Mouse (Mus musculus): ENCODE results near the gene Bbs9.
"Not testable (repeated sequence)": the region's sequence is repeated elsewhere in the genome, so short reads cannot be mapped to it uniquely, and the experiment has no call there.

Bbs9 gene

GRCm38 (mm10) chr9:22475424-22475868, at the start of gene Bbs9:
Bbs9 (plus strand) TSS chr9:22475715.
- DNase-seq (ENCODE audit: low read depth): peak; percentile 85

- DNase-seq (ENCODE audit: low read depth): no peak
Measured at GRCm38 (mm10) chr9:22428028-22428665, 47.4 kb upstream of the Bbs9 start.

DNA sequence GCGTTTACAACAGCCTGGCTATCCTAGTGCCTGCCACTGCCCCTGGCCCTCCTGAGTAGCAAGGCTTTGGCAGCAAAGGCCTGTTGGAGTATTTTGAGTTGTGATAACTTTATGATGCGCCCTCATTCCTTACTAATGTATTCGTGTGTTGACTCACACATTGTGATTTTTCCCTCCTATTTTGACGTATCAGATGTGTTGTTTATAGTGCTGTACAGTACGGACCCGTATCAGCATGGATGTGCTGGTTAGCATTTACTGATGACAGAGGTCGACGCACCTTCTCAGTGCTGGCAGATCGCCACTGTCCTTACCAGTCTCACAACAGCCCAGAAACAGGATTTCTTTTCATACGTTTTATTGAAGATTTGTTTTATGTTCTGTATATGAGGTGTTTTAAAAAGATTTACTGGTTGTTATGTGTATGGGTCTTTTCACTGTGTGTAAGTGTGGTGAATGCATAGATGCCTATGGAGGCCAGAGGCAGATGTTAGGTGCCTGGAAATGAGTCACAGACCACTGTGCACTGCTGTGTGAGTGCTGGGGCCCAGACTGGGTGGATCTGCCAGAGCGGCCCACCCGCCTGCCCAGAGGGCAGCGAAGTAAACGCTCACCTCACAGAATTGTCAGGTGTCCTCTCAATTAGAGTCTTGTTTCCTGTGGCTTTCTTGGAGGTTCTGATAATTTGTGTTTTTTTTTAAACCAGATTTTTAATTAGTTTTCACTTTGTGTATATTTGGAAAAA, 46.7 kb upstream of the Bbs9 start:
- no peak for DNase-seq (ENCODE audit: low read depth)

GRCm38 (mm10) chr9:22429533-22430241, 45.8 kb upstream of the Bbs9 start:
- DNase-seq (ENCODE audit: low read depth): no peak

GRCm38 (mm10) chr9:22430315-22430840, 45.1 kb upstream of the Bbs9 start:
- DNase-seq (ENCODE audit: low read depth): no peak

DNA sequence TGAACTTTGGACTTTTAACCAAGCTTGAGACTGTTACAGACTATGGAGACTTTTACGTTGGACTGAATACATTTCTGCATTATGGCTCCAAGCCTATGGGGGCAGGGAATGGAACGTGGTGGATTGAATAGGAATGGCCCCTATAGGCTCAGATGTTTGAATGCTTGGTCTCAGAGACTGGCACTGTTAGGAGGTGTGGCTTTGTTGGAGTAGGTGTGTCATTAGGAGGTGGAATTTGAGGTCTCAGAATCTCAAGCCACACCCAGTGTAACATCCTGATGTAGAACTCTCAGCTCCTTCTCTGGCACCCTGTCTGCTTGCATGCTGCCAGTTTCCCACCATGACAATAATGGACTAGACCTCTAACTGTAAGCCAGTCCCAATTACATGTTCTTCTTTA, 42.3 kb upstream of the Bbs9 start:
- DNase-seq (ENCODE audit: low read depth): no peak

- DNase-seq (ENCODE audit: low read depth): no peak
Measured at GRCm38 (mm10) chr9:22434101-22434500, 41.4 kb upstream of the Bbs9 start.

DNA sequence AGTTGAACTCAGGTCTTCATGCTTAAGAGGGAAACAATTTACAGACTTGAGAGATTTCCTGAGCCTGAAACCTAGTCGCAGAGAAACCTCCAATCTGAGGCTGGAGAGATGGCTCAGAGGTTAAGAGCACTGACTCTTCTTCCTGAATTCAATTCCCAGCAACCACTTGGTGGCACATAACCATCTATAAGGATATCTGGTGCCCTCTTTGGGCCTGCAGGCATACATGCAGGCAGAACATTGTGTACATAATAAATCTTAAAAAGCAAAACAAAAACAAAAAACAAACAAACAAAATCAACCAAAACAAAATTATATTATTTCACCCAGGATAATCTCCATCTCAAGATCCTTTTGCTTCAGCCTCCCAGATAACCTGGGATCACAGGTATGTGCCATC, 36.7 kb upstream of the Bbs9 start:
- DNase-seq (ENCODE audit: low read depth): no peak

DNA sequence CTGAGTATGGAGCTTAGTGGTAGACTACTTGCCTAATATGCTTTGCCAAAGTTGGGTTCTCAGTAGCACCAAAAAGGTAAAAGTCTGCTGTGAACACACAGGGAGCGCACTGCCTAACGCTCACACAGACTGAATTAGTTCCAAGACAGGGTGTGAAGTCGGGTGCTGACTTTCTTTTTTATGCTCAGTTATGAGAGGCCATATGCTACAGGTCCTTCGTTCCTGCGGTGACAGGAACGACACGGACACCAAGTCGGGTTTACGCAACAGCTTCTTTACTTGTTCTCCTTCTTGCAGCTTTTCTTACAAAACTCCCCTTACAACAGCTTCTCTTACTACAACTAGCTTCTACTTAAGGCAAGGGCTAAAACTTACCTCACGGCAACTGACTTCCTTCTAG, 32.4 kb upstream of the Bbs9 start:
- no peak for DNase-seq (ENCODE audit: low read depth)

DNA sequence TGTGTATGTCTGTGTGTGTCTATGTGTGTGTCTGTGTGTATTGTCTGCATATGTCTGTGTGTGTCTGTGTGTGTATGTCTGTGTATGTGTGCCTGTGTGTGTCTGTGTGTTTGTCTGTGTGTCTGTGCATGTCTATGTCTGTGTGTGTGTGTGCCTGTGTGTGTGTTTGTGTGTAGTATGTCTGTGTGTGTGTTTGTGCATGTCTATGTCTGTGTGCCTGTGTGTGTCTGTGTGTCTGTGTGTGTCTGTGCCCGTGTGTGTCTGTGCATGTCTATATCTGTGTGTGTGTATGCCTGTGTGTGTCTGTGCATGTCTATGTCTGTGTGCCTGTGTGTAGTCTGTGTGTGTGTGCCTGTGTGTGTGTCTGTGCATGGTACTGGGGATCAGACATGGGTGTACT, 30.4 kb upstream of the Bbs9 start:
- DNase-seq (ENCODE audit: low read depth): no peak

DNA sequence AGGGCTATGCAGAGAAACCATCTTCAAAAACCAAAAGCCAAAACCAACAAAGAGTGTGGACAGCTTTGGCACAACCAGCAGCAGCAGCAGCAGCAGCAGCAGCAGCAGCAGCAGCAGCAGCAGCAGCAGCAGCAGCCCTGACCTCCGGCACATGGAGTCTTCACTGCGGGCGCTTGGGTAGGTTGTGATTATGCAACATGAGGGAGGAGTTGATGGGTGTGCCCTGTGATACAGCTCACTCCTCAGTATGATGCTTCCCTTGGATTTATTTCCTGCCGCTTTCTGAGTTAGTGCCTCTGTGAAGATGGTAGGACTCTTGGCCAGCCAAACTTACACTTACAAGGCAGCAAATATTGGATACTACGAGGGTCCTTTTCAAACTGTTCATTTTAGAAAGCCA, 28.3 kb upstream of the Bbs9 start:
- no peak for DNase-seq (ENCODE audit: low read depth)

GRCm38 (mm10) chr9:22448420-22448819, 27.1 kb upstream of the Bbs9 start:
- DNase-seq (ENCODE audit: low read depth): no peak

- DNase-seq (ENCODE audit: low read depth): no peak
Measured at GRCm38 (mm10) chr9:22449209-22449608, 26.3 kb upstream of the Bbs9 start.

- no peak for DNase-seq (ENCODE audit: low read depth)
Measured at GRCm38 (mm10) chr9:22452697-22453096, 22.8 kb upstream of the Bbs9 start.

DNA sequence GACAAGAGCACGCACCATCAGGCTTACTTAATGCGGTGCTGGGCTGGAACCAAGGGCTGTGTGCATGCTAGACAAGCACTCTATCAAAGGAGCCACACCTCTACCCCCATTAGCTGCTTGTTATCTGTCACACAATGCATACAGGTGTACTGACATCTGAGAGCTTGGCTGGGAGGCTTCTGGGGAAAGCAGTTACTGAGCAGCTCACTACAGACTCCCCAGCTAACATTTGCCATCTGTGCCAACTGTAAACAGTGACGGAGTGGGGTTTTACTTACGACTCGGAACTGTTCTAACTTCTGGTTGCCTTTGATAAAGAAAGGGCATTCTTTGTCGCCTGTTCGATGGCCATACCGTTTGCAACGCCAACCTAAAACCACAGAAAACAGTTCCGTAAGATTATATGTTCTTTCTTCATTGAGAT, 22.0 kb upstream of the Bbs9 start:
- DNase-seq (ENCODE audit: low read depth): no peak

DNA sequence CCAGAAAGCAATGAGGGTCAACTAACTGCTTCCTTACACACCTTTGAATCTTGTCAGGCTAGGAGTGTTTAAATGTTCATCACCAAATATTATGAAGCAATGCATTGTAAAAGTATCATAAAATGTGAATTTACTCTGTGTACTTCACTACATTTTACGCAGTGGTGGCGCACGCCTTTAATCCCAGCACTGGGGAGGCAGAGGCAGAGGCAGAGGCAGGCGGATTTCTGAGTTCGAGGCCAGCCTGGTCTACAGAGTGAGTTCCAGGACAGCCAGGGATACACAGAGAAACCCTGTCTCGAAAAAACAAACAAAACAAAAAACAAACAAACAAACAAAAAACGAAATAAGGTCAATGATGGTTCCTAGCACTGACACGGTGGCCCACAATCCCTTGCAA, 21.5 kb upstream of the Bbs9 start, which contains the start of gene Gm17545:
Gene Gm17545 (plus strand): TSS at position 301 of the 400 bp plus-strand sequence.
- DNase-seq (ENCODE audit: low read depth): not testable (repeated sequence)

DNA sequence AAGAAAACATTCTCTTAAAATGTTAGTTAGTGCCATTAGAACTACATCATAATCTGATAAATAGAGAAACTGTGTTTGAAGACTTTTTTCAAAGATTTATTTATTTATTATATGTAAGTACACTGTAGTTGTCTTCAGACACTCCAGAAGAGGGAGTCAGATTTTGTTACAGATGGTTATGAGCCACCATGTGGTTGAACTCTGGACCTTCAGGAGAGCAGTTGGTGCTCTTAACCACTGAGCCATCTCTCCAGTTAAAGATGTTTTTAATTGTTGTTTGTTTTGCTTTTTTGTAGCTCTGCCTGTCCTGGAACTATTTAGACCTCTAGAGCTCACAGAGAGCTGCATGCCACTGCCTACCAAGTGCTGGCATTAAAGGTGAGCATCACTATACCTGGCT, 20.5 kb upstream of the Bbs9 start:
- no peak for DNase-seq (ENCODE audit: low read depth)

DNA sequence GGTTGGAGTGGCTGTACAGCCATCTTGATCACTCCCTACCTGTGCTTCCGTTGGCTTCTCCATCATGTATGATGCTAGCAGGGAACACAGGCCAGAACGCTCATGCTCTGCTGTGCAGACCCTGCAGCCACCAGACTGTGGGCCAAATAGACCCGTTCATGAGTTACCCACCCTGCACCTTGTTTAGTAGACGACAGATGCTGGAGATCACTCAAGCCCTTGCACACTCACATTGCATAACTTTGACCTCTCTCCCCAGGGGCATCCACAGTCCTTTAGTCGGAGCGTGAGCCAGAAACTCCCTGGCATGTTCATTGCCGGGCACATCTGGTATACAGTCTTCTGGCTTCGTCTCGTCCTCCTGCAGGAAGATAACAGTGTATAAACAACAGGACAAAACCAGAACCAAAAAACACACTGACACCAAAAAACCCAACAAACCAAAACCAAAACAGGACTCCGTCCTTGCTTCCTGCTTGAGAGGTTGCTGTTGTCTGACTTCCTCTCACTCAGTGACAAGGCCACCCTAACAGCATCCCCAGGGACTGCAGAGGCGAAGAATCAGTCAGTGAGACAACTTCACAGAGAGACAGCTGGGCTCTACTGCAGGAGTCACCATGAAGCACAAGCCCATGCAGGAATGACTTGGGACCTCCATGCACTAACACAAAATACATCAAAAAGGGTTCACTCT, 18.2 kb upstream of the Bbs9 start:
- DNase-seq (ENCODE audit: low read depth): no peak

DNA sequence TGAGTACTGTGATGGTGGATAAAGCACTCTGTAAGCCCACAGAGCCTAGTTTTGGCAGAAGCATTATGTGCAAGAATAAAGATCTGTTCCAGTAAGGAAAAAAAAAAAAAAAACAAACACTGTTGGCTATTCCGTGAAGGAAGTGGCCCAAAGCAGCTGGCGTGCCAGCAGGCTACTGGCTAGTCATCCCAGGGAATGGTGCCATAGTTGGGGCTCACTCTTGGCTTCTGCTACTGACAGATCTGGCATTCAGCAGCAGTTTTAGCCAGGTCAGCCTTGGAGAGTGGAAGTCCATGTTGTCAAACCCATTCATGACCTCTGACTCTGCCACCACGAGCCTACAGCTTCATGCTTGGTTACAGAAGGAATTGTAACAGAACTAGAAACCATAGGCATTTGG, 13.6 kb upstream of the Bbs9 start:
- no peak for DNase-seq (ENCODE audit: low read depth)

GRCm38 (mm10) chr9:22466212-22466611, 9.3 kb upstream of the Bbs9 start:
- DNase-seq (ENCODE audit: low read depth): no peak

- no peak for DNase-seq (ENCODE audit: low read depth)
Measured at GRCm38 (mm10) chr9:22467371-22468169, 7.9 kb upstream of the Bbs9 start.

Measured in c-Kit-positive CD71-negative TER-119-negative erythroid progenitor cells, embryonic 14.5 days (primary cell).